Mouse (Mus musculus): ENCODE data around the gene Prkce. TPM values are rescaled to one million over a fixed set of nuclear protein-coding genes. Genes with fewer than 3 reads are reported as not detected.

Prkce gene
- total RNA-seq, 2 experiments from 2014 or later: 6.9 to 7.4 TPM

- no peak for DNase-seq
Observed at GRCm38 (mm10) chr17:86261067-86261466, 93.5 kb downstream of the Prkce start.

DNA sequence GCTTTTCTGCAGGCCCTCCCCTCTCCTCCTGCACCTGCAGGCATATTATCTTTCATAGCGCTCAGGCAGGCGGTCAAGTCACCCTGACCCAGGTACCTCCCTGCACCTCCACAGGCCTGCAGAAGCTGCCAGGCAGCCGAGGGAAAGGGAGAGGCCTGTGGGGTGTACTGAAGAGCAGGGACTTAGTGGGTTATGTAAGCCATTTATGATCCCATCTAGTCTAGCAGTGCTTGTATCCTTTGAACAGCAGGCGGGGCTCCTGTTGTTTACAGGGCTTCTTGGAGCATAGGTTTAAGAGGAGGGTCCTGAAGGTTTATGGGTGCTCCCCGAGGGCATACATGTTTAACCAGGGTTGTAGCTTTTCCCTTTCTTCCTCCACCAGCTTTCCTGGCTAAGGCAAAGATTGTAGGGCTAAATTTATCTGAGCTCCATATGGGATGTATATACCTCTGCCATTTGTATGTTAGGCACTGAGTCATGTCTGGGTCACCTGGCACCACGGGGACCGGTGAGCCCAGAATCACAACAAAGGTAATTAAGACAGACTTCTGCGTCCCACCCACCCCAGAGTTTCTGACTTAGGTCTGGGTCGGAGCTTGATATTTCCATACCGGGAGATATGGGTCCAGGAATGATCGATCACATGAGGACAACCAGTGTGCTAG, 96.5 kb downstream of the Prkce start:
- DNase-seq: no peak

- DNase-seq: no peak
Observed at GRCm38 (mm10) chr17:86266051-86266450, 98.5 kb downstream of the Prkce start.

- DNase-seq: no peak
Observed at GRCm38 (mm10) chr17:86267126-86267760, 99.7 kb downstream of the Prkce start.

DNA sequence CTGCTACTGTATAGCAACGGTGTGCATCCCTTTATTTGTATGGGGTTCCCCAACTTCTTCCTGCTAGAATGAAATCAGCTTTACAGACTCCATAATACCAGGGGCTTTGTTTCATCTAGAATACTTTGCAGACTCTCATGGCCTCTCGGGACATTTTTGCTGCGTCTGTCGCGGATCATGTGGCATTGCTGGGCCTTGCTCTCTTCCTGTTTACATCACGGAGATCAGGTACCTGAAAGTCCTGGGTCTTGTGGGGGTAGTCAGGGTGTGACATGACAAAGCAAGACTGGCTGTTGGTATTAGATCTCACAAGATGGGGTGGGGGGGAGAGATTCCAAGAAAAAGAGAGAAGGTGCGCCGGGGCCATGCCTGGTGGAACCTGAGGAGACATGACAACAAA, 102.1 kb downstream of the Prkce start:
- no peak for DNase-seq

DNA sequence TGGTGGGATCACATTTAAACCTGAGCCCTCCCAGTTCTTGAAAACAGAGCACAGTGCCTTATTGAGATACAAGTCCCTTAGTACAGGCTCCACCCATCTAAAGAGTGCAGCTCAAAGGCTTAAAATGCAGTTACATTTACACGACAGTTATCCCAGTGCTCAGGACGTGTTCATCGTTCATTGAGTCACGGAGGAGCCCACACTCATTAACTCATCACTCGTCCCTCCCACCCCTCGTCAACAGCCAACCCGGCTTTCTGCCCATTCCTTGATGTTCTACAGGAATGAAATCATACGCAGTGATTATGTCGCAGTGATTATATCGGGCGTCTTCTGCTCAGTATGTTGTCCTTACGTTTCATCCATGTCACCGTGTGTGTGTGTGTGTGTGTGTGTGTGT, 102.9 kb downstream of the Prkce start:
- DNase-seq: no peak

DNA sequence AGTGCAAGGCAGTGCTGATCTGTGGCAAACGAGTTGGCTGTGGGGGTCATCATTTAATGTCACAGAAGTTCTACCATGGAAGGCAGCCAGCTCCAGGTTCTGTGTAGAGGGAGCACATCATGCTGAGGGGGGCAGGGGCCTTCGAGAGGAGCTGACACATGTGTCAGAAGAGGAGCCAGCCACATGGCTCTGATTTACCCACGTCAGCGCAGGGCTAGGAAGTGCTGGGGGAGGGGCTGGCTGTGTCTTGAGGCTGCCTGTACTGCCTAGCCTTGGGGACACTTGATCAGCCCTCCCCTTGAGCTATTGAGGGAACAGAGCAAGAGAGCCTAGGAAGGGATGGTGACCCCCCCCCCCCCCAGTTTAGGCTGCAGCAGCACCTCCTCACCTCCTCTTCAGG, 103.7 kb downstream of the Prkce start:
- no peak for DNase-seq

- DNase-seq: no peak
Observed at GRCm38 (mm10) chr17:86272961-86273360, 105.4 kb downstream of the Prkce start.

- DNase-seq: no peak
Observed at GRCm38 (mm10) chr17:86273566-86274349, 106.2 kb downstream of the Prkce start.

DNA sequence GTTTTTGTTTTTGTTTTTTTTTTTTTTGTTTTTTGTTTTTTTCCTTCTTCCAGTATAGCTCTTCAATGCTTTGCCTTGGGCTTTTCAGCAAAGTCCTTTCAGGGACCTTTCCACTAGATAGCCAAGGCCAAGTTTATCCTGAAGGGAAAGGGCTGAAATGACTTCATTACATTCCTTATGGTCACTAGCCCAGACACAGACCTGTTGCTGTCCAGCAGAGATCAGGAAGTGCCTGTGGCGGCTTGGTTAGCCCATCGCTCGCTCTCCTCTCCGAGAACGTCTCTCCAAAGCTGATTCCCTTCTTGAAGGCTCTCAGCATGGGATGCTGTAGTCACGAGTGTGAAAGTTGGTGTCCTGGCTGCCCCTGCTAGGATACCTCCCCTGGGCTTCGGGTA, 106.8 kb downstream of the Prkce start:
- DNase-seq: no peak

DNA sequence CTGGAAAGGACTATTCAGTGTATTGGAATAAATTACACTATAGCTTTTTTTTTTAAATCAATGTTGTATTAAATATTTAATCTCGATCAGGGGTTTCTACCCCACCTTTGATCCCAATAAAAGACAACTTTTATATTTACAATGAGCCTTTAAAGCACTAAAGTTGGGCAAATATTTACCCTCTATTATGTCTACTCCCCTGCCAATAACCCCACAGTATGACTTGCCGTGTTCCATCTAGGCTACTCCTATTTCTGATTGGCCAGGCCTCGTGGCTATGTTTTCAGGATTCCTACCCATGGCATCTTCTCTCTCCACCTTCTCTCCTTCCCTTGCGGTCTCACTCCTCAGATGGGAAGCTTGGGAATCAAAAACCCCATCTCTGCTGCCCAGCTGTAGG, 108.8 kb downstream of the Prkce start:
- no peak for DNase-seq

DNA sequence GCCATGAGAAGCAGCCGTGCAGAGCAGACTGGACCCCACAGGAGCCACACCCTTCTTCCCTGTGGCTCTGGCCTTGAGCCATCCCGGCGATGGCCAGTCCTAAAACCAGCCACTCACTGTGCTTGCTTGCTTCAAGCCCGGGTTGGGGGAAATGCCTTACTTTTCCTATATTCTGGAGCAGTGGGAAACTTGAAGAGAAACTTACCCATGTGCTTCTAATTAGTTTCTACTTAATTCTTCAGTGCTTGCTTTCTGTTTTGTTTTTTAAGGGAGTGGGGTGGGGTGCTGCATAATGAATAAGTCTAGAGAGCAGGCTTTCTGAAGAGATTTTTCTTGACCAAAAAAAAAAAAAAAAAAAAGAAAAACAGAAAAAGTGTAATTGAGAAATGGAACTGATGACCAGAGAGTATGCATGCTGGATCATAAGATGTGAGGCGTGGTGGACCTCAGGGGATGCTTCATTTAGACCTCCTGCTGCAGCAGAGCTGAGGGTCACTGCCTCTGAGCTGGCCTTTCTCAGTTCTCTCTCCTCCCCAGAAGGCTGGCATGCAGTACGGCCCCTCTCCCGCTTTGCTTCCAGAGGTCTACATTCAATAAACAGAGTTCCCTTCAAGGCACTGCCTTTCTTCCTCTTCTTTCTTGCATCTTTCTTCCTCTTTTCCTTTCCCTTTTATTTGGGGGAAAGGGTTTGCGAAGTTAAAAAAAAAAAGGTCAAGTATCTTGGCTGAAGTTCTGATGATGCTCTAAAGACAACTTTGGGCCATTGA, 109.6 kb downstream of the Prkce start:
- DNase-seq: no peak

- DNase-seq: no peak
Observed at GRCm38 (mm10) chr17:86277999-86278526, 110.5 kb downstream of the Prkce start.

GRCm38 (mm10) chr17:86279751-86280150, 112.2 kb downstream of the Prkce start:
- DNase-seq: no peak

DNA sequence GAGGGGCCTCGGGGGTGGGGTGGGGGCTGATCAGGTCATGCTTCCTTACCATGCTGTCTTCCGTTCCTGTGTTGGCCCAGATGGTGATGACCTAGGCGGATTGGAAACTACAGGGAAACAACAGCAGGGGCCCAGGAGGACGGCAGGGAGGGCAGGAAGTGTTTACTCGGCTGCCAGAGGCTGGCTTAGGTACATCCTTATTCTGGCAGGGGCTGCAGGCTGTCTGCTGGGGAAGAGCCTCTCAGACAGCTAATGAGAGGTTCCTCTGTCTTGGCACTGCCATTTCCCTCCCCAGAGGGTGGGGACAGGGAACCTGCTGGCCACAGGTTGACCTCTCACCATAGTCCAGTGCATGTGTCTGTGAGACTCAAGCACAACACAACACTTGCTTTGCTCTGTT, 116.2 kb downstream of the Prkce start:
- no peak for DNase-seq

GRCm38 (mm10) chr17:86285058-86285457, 117.5 kb downstream of the Prkce start:
- no peak for DNase-seq

GRCm38 (mm10) chr17:86286747-86287271, 119.2 kb downstream of the Prkce start:
- peak; percentile 41 for DNase-seq

DNA sequence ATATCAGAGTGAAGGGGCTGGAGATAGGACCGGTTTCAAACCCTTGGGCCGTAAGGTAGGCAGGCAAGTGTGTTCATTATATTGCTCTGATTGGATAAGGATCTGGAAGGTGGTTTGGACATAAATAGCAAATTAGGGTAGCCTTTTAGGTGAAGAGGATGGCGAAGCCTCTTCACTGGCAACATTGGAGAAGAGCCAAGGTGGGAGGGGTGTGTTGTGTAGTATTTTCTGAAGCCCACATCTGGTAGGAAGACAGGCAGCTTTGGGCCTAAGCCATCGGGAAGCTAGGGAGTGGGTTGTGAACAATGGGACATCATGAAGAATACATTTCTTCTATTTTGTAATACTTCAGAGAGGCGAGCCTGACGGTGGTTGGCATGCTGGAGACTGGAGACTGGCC, 125.1 kb downstream of the Prkce start:
- DNase-seq: no peak

GRCm38 (mm10) chr17:86293247-86293744, 125.7 kb downstream of the Prkce start:
- peak; percentile 67 for DNase-seq

DNA sequence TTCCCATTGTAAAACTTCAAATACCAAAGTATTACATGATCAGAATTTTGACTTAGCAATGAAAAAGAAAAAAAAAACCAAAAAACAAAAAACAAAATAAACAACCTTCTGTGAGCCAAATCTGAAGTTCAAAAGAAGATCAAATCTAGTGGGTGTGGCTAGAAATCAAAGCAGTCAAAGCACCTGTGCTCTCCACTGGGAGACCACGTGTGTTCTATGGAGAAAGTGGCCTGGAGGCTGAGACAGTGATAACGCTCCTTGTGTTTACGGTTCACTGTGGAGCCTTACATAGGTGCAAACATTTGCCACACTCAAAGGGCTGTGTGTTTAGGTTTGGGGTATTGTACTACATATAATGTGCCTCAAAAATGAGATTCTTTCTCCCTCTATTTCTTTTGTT, 132.0 kb downstream of the Prkce start:
- no peak for DNase-seq

GRCm38 (mm10) chr17:86300774-86301595, 133.4 kb downstream of the Prkce start:
- DNase-seq: no peak
